Comparison of ENCODE assay signal across 10 mouse cellular contexts in genomic region chr6:83087926-83088260, GRCm38 (mm10). TPM values are rescaled to one million over a fixed set of nuclear protein-coding genes. Genes with fewer than 3 reads are reported as not detected.
DNase-seq lines count a peak whose midpoint lies in the region; ATAC-seq and TF ChIP-seq lines count a peak whose summit lies in the region.
"Had no signal": no experiment of that assay in that cellular context is flagged by ENCODE, and none has a peak within 500 bp of the region (broad histone marks: within the 10 kb centered on the region; RNA-seq: fewer than 3 reads in every experiment).

No protein-coding gene starts in this region.

- DNase-seq in heart, postnatal 4 days: no peak
- DNase-seq in hindbrain, embryonic 11.5 days (ENCODE audit: low spot score): no peak
- no peak for DNase-seq in adipocyte (ENCODE audit: low spot score)
- DNase-seq in frontal cortex, postnatal 14 days (ENCODE audit: low spot score in 2 of 2): no peak

- no peaks in the 10 kb centered on the region for H3K9me3 ChIP-seq in heart, embryonic 13.5 days
- H3K9me3 ChIP-seq in ES-Bruce4 (replicated peaks; ENCODE audit: control insufficient read depth, insufficient read depth, low read length, poor library complexity, severe bottlenecking): no peaks in the 10 kb centered on the region
- no peaks in the 10 kb centered on the region for H3K9me3 ChIP-seq in hindbrain, embryonic 11.5 days (ENCODE audit: control insufficient read depth, low read length)
- H3K9me3 ChIP-seq in liver, embryonic 16.5 days (replicated peaks; ENCODE audit: control insufficient read depth, low read length): no peaks in the 10 kb centered on the region

- no peak for TF ChIP-seq CTCF in ES-Bruce4 (IDR thresholded peaks at IDR 0.05; ENCODE audit: low read depth, low read length)

- no peak overlapping the region for H3K27ac ChIP-seq in heart, embryonic 13.5 days (replicated peaks)
- no peak overlapping the region for H3K27ac ChIP-seq in ES-Bruce4 (ENCODE audit: insufficient read depth, low read length)
- no peak overlapping the region for H3K27ac ChIP-seq in hindbrain, embryonic 11.5 days (ENCODE audit: low read depth, low read length)
- no peak overlapping the region for H3K27ac ChIP-seq in liver, embryonic 16.5 days (ENCODE audit: low read length)

- no peak for ATAC-seq in heart, embryonic 13.5 days (ENCODE audit: extremely low read depth, insufficient number of reproducible peaks, low FRiP score, low TSS enrichment)
- ATAC-seq in hindbrain, embryonic 11.5 days (ENCODE audit: low FRiP score): no peak
- ATAC-seq in liver, embryonic 16.5 days (ENCODE audit: low read depth): no peak
- ATAC-seq in megakaryocyte-erythroid progenitor cell, adult 5-6 weeks (replicated peaks; ENCODE audit: low FRiP score, low TSS enrichment, poor library complexity, severe bottlenecking): no peak

- H3K4me2 ChIP-seq in heart, embryonic 13.5 days: peak overlapping the region; percentile 73
- H3K4me2 ChIP-seq in hindbrain, embryonic 11.5 days (replicated peaks; ENCODE audit: low read depth, low read length): no peak overlapping the region
- 0 out of 2 replicates have a peak overlapping the region, but pooled peaks have one; percentile 28 for H3K4me2 ChIP-seq in liver, embryonic 16.5 days (ENCODE audit: low read depth, low read length)

- H3K4me3 ChIP-seq in heart, embryonic 13.5 days: peak overlapping the region; percentile 48
- H3K4me3 ChIP-seq in ES-Bruce4 (ENCODE audit: low read depth, low read length): peak overlapping the region; percentile 39
- peak overlapping the region; percentile 23 for H3K4me3 ChIP-seq in hindbrain, embryonic 11.5 days (ENCODE audit: low read depth, low read length)
- peak overlapping the region; percentile 10; the same call in 1 of the 2 replicates for H3K4me3 ChIP-seq in liver, embryonic 16.5 days (ENCODE audit: low read depth, low read length)

- peak overlapping the region; percentile 66 for H3K9ac ChIP-seq in heart, embryonic 13.5 days
- H3K9ac ChIP-seq in ES-Bruce4 (ENCODE audit: low read depth, poor library complexity, severe bottlenecking): peak overlapping the region; percentile 40; the same call in 1 of the 2 replicates
- no peak overlapping the region for H3K9ac ChIP-seq in hindbrain, embryonic 11.5 days (ENCODE audit: low read depth, low read length)
- H3K9ac ChIP-seq in liver, embryonic 16.5 days (ENCODE audit: low read depth, low read length): no peak overlapping the region

- H3K4me1 ChIP-seq in heart, embryonic 13.5 days: peaks cover 26% of the 10 kb centered on the region
- H3K4me1 ChIP-seq in ES-Bruce4 (ENCODE audit: control insufficient read depth, insufficient read depth, low read length): no peaks in the 10 kb centered on the region
- H3K4me1 ChIP-seq in hindbrain, embryonic 11.5 days (replicated peaks; ENCODE audit: control insufficient read depth, insufficient read depth, low read length): peaks cover 4% of the 10 kb centered on the region; the same call in 1 of the 2 replicates
- H3K4me1 ChIP-seq in liver, embryonic 16.5 days (ENCODE audit: control insufficient read depth, low read depth, low read length): no peaks in the 10 kb centered on the region; the same call in 1 of the 2 replicates

- WGBS in heart, embryonic 13.5 days: 12% methylated on average over 9 of the region's 9 CpGs
- WGBS in hindbrain, embryonic 11.5 days: 5% methylated on average over 9 of the region's 9 CpGs
- WGBS in liver, embryonic 16.5 days (ENCODE audit: insufficient replicate concordance): 20% methylated on average over 9 of the region's 9 CpGs

- peaks cover 96% of the 10 kb centered on the region for H3K27me3 ChIP-seq in heart, embryonic 13.5 days (replicated peaks)
- no peaks in the 10 kb centered on the region for H3K27me3 ChIP-seq in ES-Bruce4 (ENCODE audit: control insufficient read depth, insufficient read depth, low read length, poor library complexity, severe bottlenecking)
- peaks cover 63% of the 10 kb centered on the region for H3K27me3 ChIP-seq in hindbrain, embryonic 11.5 days (ENCODE audit: control insufficient read depth, insufficient read depth, low read length)
- peaks cover 80% of the 10 kb centered on the region for H3K27me3 ChIP-seq in liver, embryonic 16.5 days (ENCODE audit: control insufficient read depth, insufficient read depth, low read depth, low read length)

- no peak for TF ChIP-seq POLR2A in ES-Bruce4 (IDR thresholded peaks at IDR 0.05; ENCODE audit: insufficient read depth, low read length)

- TF ChIP-seq EP300 in ES-Bruce4 (IDR thresholded peaks at IDR 0.05; ENCODE audit: insufficient read depth, low read depth, low read length): no peak

- H3K36me3 ChIP-seq in heart, embryonic 13.5 days: no peaks in the 10 kb centered on the region
- H3K36me3 ChIP-seq in ES-Bruce4 (ENCODE audit: control insufficient read depth, insufficient read depth, low read length, poor library complexity, severe bottlenecking): no peaks in the 10 kb centered on the region
- H3K36me3 ChIP-seq in hindbrain, embryonic 11.5 days (ENCODE audit: control insufficient read depth, insufficient read depth, low read length): no peaks in the 10 kb centered on the region
- H3K36me3 ChIP-seq in liver, embryonic 16.5 days (ENCODE audit: control insufficient read depth, insufficient read depth): no peaks in the 10 kb centered on the region

RNA-seq across cellular contexts. Expression of gene Lbx2, which starts 1.7 kb away (rescaled TPM):
- 0.20 TPM in 1 of 2 replicates, not detected in the other for polyA plus RNA-seq in heart, embryonic 13.5 days (2015; fragmentation: Nextera tagmentation; extraction: Ambion mirVana)
- under 1 TPM in 1 of 2 experiments, not detected in 1; 0.88 TPM for total RNA-seq in heart, postnatal 4 days (2021)
- polyA plus RNA-seq in ES-Bruce4 (2011; ENCODE audit: insufficient read depth, insufficient read length, low read depth, missing spikeins): not detected in 2 replicates
- 0.38 TPM in 1 of 2 replicates, not detected in the other for polyA plus RNA-seq in hindbrain, embryonic 11.5 days (2014; fragmentation: Nextera tagmentation; extraction: Ambion mirVana)
- polyA plus RNA-seq in liver, embryonic 16.5 days (2015; fragmentation: Nextera tagmentation; extraction: Ambion mirVana): 0.25 and 0.48 TPM in 2 replicates
- not detected in 2 replicates for total RNA-seq in megakaryocyte-erythroid progenitor cell, adult 5-6 weeks (2014; fragmentation: Nextera tagmentation)
- total RNA-seq in megakaryocyte-erythroid progenitor cell, adult 5-6 weeks (2017): not detected in 2 replicates
- total RNA-seq: CH12.LX; neutrophil, adult 5-6 weeks had no signal

RNA-seq across cellular contexts. Expression of gene Pcgf1, which starts 10.2 kb away (rescaled TPM):
- polyA plus RNA-seq in heart, embryonic 13.5 days (2015; fragmentation: Nextera tagmentation; extraction: Ambion mirVana): 14.8 and 19.5 TPM in 2 replicates
- 10 to 100 TPM in 1 of 2 experiments, 1 to 10 TPM in 1; 7.2 to 10.2 TPM for total RNA-seq in heart, postnatal 4 days (2021)
- 14.7 and 21.3 TPM in 2 replicates for polyA plus RNA-seq in ES-Bruce4 (2011; ENCODE audit: insufficient read depth, insufficient read length, low read depth, missing spikeins)
- polyA plus RNA-seq in hindbrain, embryonic 11.5 days (2014; fragmentation: Nextera tagmentation; extraction: Ambion mirVana): 38.1 and 39.8 TPM in 2 replicates
- 15.6 and 17.1 TPM in 2 replicates for polyA plus RNA-seq in liver, embryonic 16.5 days (2015; fragmentation: Nextera tagmentation; extraction: Ambion mirVana)
- total RNA-seq in megakaryocyte-erythroid progenitor cell, adult 5-6 weeks (2014; fragmentation: Nextera tagmentation): 25.1 and 27.3 TPM in 2 replicates
- 7.2 and 12.7 TPM in 2 replicates for total RNA-seq in megakaryocyte-erythroid progenitor cell, adult 5-6 weeks (2017)

RNA-seq across cellular contexts. Expression of gene Ccdc142, which starts 13.5 kb away (rescaled TPM):
- 1.5 and 1.7 TPM in 2 replicates for polyA plus RNA-seq in heart, embryonic 13.5 days (2015; fragmentation: Nextera tagmentation; extraction: Ambion mirVana)
- total RNA-seq in heart, postnatal 4 days (2021): 1 to 10 TPM; 2.4 to 3.0 TPM
- polyA plus RNA-seq in ES-Bruce4 (2011; ENCODE audit: insufficient read depth, insufficient read length, low read depth, missing spikeins): not detected in 2 replicates
- polyA plus RNA-seq in hindbrain, embryonic 11.5 days (2014; fragmentation: Nextera tagmentation; extraction: Ambion mirVana): 0.91 and 1.0 TPM in 2 replicates
- 0.59 and 1.1 TPM in 2 replicates for polyA plus RNA-seq in liver, embryonic 16.5 days (2015; fragmentation: Nextera tagmentation; extraction: Ambion mirVana)
- total RNA-seq in megakaryocyte-erythroid progenitor cell, adult 5-6 weeks (2014; fragmentation: Nextera tagmentation): 11.3 and 11.7 TPM in 2 replicates
- 0.38 and 13.3 TPM in 2 replicates for total RNA-seq in megakaryocyte-erythroid progenitor cell, adult 5-6 weeks (2017)

RNA-seq across cellular contexts. Expression of gene Gm42688, which starts 13.5 kb away (rescaled TPM):
- 1.6 TPM in 2 replicates for polyA plus RNA-seq in heart, embryonic 13.5 days (2015; fragmentation: Nextera tagmentation; extraction: Ambion mirVana)
- total RNA-seq in heart, postnatal 4 days (2021): 1 to 10 TPM; 1.7 to 1.8 TPM
- 0.45 and 1.2 TPM in 2 replicates for polyA plus RNA-seq in ES-Bruce4 (2011; ENCODE audit: insufficient read depth, insufficient read length, low read depth, missing spikeins)
- polyA plus RNA-seq in hindbrain, embryonic 11.5 days (2014; fragmentation: Nextera tagmentation; extraction: Ambion mirVana): 1.9 TPM in 2 replicates
- polyA plus RNA-seq in liver, embryonic 16.5 days (2015; fragmentation: Nextera tagmentation; extraction: Ambion mirVana): 0.81 and 1.1 TPM in 2 replicates
- 7.7 and 8.3 TPM in 2 replicates for total RNA-seq in megakaryocyte-erythroid progenitor cell, adult 5-6 weeks (2014; fragmentation: Nextera tagmentation)
- 3.0 and 5.4 TPM in 2 replicates for total RNA-seq in megakaryocyte-erythroid progenitor cell, adult 5-6 weeks (2017)

RNA-seq across cellular contexts. Expression of gene Tlx2, which starts 17.8 kb away (rescaled TPM):
- 0.23 and 1.0 TPM in 2 replicates for polyA plus RNA-seq in heart, embryonic 13.5 days (2015; fragmentation: Nextera tagmentation; extraction: Ambion mirVana)
- total RNA-seq in heart, postnatal 4 days (2021): under 1 TPM in 1 of 2 experiments, not detected in 1; 0.20 TPM
- polyA plus RNA-seq in ES-Bruce4 (2011; ENCODE audit: insufficient read depth, insufficient read length, low read depth, missing spikeins): not detected in 2 replicates
- 5.2 and 9.4 TPM in 2 replicates for polyA plus RNA-seq in hindbrain, embryonic 11.5 days (2014; fragmentation: Nextera tagmentation; extraction: Ambion mirVana)
- polyA plus RNA-seq in liver, embryonic 16.5 days (2015; fragmentation: Nextera tagmentation; extraction: Ambion mirVana): not detected in 2 replicates
- total RNA-seq in megakaryocyte-erythroid progenitor cell, adult 5-6 weeks (2014; fragmentation: Nextera tagmentation): not detected in 2 replicates
- not detected in 2 replicates for total RNA-seq in megakaryocyte-erythroid progenitor cell, adult 5-6 weeks (2017)
- total RNA-seq: CH12.LX; neutrophil, adult 5-6 weeks had no signal

Comparison
In these comparisons a context has a peak if more than half of its experiments do, and no peak if none do; other contexts are left out.
1. H3K9ac ChIP-seq: peak in heart, embryonic 13.5 days (single experiment) and ES-Bruce4 (single experiment); none in hindbrain, embryonic 11.5 days (single experiment) and liver, embryonic 16.5 days (single experiment).
2. Peak in every context shown above with its lines, with median percentiles within 50 percentile points of each other: H3K4me3 ChIP-seq.